Mouse (Mus musculus) forebrain, embryonic 13.5 days (tissue): Measurements from ENCODE around the gene Acvr2a. TPM values are rescaled to one million over a fixed set of nuclear protein-coding genes. Genes with fewer than 3 reads are reported as not detected.
"Not testable (repeated sequence)": the region's sequence is repeated elsewhere in the genome, so short reads cannot be mapped to it uniquely, and the experiment has no call there.

Experiments used
- ATAC-seq: fragments of 200-750 bp; cut with Nextera tagmentation; 2 replicates; pipeline ENCODE4 v1.8.0; 2017
- H3K27ac ChIP-seq: fragments of 300-500 bp; sonication (generic); 2 replicates; pipeline ENCODE4 v1.5.1; 2015; ENCODE audit warnings: inconsistent platforms, mild to moderate bottlenecking, moderate library complexity
- H3K27me3 ChIP-seq: fragments of 300-500 bp; sonication (generic); 2 replicates; pipeline ENCODE4 v1.6.1; 2015; ENCODE audit warnings: mild to moderate bottlenecking, inconsistent platforms
- H3K36me3 ChIP-seq: fragments of 300-500 bp; sonication (generic); 2 replicates; pipeline ENCODE4 v1.6.1; 2015; ENCODE audit warnings: mild to moderate bottlenecking, inconsistent platforms; ENCODE audit not compliant: poor library complexity, severe bottlenecking
- H3K4me1 ChIP-seq: fragments of 300-500 bp; sonication (generic); 2 replicates; pipeline ENCODE4 v1.6.1; 2015; ENCODE audit warnings: inconsistent platforms
- H3K4me2 ChIP-seq: fragments of 300-500 bp; sonication (generic); 2 replicates; pipeline ENCODE4 v1.6.1; 2015; ENCODE audit warnings: inconsistent platforms, mild to moderate bottlenecking, moderate library complexity
- H3K4me3 ChIP-seq: fragments of 300-500 bp; sonication (generic); 2 replicates; pipeline ENCODE4 v1.5.1; 2015; ENCODE audit warnings: mild to moderate bottlenecking, inconsistent platforms
- H3K9ac ChIP-seq: fragments of 300-500 bp; sonication (generic); 2 replicates; pipeline ENCODE4 v1.6.1; 2015; ENCODE audit warnings: mild to moderate bottlenecking, inconsistent platforms
- H3K9me3 ChIP-seq: fragments of 300-500 bp; sonication (generic); replicated peaks from 2 replicates; pipeline ENCODE4 v1.6.1; 2016; ENCODE audit warnings: inconsistent platforms
- WGBS: fragments of 180-500 bp; shearing (Covaris S2); methylation state at CpG from one replicate; pipeline ENCODE4 v1.1.7; 2015; 5-methylcytosine and 5-hydroxymethylcytosine counted together
- polyA plus RNA-seq: library from polyadenylated mRNA; unstranded; fragments of >200 nt; fragmentation: Nextera tagmentation; extraction: Ambion mirVana; gene quantifications from 2 replicates; pipeline ENCODE4 v1.2.1, GENCODE M21; 2015

The Acvr2a gene
- polyA plus RNA-seq, 1 experiment from 2014 or later: 27.8 TPM

DNA sequence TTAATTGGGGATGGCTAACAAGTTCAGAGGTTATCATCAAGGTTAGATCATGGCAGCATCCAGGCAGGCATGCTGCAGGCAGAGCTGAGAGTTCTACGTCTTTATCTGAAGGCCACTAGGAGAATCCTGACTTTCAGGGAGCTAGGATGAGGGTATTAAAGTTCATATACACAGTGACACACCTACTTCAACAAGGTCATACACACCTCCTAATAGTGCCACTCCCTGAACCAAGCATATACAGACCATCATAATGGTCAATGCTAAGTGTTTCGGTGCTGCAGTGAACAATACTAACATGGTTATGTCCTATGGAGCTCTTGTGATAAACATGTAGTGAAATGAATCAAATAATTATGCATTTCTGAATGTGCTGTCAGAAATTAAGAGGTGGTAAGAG, 12.0 kb downstream of the Acvr2a start:
- Histone ChIP-seq H3K36me3 (no peaks in the 10 kb centered on the region), H3K9ac (no peak overlapping the region), H3K4me3 (no peak overlapping the region), H3K4me2 (no peak overlapping the region), H3K27me3 (no peaks in the 10 kb centered on the region), H3K4me1 (0 out of 2 replicates have a peak, but pooled peaks cover 3% of the 10 kb centered on the region), H3K9me3 (no peaks in the 10 kb centered on the region), H3K27ac (no peak overlapping the region)
- WGBS: 93% methylated on average over 2 of the region's 2 CpGs
- ATAC-seq: no peak

DNA sequence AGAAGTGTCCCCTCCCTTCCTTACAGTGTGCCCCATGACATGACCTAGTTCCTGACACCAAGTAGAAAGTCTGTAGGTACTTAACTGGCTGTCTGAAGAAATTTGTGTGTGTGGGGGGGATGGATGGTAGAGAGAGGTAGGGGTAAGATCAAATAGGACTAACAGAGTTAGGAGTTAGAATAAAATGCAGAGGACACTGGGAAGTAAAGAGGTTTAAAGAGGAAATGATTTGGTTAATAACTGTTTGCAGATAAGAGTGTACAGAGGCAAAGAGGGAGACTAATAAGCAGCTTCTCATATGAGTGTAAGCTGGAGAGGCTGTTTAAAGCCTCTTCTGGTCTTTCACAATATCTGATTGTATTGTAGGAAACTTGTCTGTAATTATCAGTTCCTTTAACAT, 12.5 kb downstream of the Acvr2a start:
- no peaks in the 10 kb centered on the region for H3K27me3 ChIP-seq
- H3K27ac ChIP-seq: no peak overlapping the region
- H3K4me1 ChIP-seq: 0 out of 2 replicates have a peak, but pooled peaks cover 3% of the 10 kb centered on the region
- H3K9ac ChIP-seq: no peak overlapping the region
- H3K9me3 ChIP-seq: no peaks in the 10 kb centered on the region
- H3K4me3 ChIP-seq: no peak overlapping the region
- no peak overlapping the region for H3K4me2 ChIP-seq
- no peak for ATAC-seq
- H3K36me3 ChIP-seq: no peaks in the 10 kb centered on the region

DNA sequence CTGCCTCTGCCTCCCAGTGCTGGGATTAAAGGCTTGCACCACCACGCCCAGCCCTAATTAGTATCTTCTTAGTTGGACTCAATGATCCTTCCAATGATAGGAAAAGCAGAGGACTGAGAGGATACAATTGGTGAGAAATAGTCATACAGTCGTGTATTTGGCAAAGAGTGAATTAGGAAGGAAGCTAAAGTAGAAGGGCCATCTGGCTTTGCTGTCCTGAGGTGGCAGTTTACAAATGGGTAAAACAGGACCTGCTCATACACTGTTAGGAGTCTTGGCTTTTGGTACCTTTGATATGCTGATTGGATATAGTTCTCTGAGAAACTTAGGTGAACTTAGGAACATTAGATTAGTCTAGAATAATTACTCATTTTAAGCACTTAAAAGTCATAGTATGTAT, 16.6 kb downstream of the Acvr2a start:
- Histone ChIP-seq H3K4me1 (peaks cover 9% of the 10 kb centered on the region; the same call in 1 of the 2 replicates), H3K27me3 (no peaks in the 10 kb centered on the region), H3K27ac (no peak overlapping the region), H3K4me3 (no peak overlapping the region), H3K9me3 (no peaks in the 10 kb centered on the region), H3K36me3 (no peaks in the 10 kb centered on the region), H3K9ac (no peak overlapping the region), H3K4me2 (no peak overlapping the region)
- 90% methylated on average over 2 of the region's 2 CpGs for WGBS
- ATAC-seq: no peak

DNA sequence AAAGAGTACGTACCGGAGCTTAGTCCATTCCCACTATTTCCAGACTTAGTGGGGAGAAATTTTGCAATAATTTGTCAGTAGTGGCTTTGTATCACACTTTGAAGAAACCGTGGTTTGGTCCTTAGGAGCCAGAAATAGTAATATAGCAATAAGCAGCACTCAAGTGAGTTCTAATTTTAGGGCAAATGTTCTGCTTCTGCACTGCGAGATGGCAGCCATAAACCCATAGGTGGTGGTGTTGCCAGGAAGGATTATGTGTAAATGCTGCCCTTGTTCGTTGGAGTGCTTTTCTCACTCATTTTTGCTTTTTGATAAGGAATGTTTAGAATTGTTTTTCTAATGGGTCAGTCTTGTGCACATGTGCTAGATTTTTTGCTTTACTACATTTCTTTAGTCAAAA, 18.4 kb downstream of the Acvr2a start:
- Histone ChIP-seq H3K9ac (no peak overlapping the region), H3K4me2 (no peak overlapping the region), H3K9me3 (no peaks in the 10 kb centered on the region), H3K27me3 (no peaks in the 10 kb centered on the region), H3K27ac (no peak overlapping the region), H3K4me3 (no peak overlapping the region), H3K4me1 (peaks cover 9% of the 10 kb centered on the region; the same call in 1 of the 2 replicates), H3K36me3 (no peaks in the 10 kb centered on the region)
- ATAC-seq: no peak
- WGBS: 82% methylated on average over 5 of the region's 5 CpGs

DNA sequence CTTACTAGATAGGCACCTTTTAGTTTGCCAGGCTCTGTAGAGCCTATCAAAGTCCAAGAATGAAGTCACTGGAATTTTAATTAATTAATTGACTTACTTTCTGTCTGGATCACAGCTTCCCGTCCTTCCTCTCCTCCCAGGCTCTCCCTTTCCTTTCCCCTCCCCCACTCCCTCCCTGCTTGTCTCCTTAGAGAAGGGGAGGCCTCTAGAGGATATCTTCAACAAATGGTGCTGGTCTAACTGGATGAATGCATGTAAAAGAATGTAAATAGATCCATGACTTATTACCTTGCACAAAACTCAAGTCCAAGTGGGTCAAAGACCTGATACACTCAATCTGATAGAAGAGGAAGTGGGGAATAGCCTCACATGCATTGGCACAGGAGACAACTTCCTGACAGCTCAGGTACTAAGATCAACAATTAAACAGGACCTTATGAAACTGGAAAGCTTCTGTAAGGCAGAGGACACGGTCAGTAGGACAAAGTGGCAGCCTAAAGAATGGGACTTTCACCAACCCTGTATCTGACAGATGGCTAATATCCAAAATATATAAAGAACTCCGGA, 20.1 kb downstream of the Acvr2a start:
- Histone ChIP-seq H3K36me3 (no peaks in the 10 kb centered on the region), H3K4me3 (no peak overlapping the region), H3K27ac (no peak overlapping the region), H3K4me1 (peaks cover 9% of the 10 kb centered on the region; the same call in 1 of the 2 replicates), H3K27me3 (no peaks in the 10 kb centered on the region), H3K9ac (no peak overlapping the region), H3K9me3 (no peaks in the 10 kb centered on the region), H3K4me2 (no peak overlapping the region)
- WGBS: 59% methylated on average over 3 of the region's 3 CpGs
- no peak for ATAC-seq

DNA sequence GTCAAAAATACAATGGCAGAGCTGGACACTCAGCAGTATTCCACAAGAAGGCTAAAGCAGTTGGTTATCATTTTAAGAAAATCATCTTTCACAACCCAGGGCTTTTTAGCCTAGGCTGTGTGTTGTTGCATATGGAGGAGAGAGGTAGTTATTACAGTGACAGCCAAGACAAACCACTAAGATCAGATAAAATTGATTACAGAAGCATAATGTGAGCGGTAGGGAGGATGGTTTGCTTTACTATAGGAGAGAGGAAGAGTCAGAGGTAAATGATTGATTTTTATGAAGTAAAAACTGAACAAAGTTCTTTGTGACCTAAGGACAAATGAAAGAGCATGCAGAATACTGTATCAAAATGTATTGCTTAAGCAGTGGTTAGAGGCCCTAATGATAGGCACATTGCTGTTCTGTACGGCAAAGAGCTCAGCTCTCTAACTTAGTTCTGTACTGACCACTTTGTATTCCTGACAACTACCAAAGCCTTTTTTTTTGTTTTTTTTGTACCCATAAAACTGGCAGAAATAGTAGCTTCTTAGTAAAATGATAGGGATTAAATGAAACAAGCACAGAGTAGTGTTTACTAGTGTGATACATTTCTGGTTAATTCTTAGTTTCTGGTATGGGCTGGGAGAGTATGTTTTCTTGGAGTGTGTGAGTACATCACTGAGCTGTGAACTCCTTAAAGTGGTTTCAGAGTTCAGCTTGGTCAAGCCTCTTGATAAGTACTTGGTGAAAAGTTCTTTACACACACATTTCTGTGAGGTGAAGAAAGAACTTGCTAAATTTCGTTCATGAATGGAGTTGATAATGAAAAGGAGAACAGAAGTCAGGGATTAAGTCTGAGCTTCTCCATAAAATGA, 27.9 kb downstream of the Acvr2a start:
- no peak overlapping the region for H3K9ac ChIP-seq
- H3K4me1 ChIP-seq: no peaks in the 10 kb centered on the region
- no peaks in the 10 kb centered on the region for H3K9me3 ChIP-seq
- H3K27ac ChIP-seq: no peak overlapping the region
- no peak for ATAC-seq
- 87% methylated on average over 3 of the region's 3 CpGs for WGBS
- H3K27me3 ChIP-seq: no peaks in the 10 kb centered on the region
- no peak overlapping the region for H3K4me3 ChIP-seq
- H3K4me2 ChIP-seq: no peak overlapping the region
- H3K36me3 ChIP-seq: no peaks in the 10 kb centered on the region

DNA sequence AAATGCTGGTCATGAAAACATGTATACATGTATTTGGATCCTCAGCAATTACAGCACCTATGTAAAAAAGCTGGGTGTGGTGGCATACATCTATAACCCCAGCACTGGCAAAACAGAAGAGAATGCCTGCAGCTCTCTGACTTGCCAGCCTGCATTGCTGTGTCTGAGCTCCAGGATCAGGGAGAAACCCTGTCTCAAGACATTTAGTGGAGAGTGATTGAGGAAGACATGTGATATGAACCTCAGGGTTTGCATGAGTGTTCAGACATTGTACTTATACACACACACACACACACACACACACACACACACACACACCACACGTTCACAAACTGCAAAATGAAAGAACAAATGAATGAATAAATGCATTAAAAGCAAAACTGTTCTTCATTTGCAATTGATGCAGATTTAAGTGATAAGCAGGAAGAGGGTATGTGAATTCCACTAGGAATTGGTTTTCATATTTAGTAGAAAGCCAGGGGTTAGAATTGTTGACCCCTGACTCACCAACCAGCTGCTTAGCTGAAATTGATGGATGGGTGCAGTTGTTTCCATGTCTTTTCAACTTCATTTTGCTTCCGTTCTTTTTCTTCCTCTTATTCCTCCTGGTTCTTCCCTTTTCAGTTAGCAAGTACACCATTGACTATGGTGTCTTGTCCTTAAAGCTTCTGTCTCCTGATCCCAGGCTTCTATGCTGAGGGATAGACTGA, 32.9 kb downstream of the Acvr2a start:
- Histone ChIP-seq H3K9ac (no peak overlapping the region), H3K36me3 (no peaks in the 10 kb centered on the region), H3K4me3 (no peak overlapping the region), H3K4me1 (no peaks in the 10 kb centered on the region), H3K27me3 (no peaks in the 10 kb centered on the region), H3K9me3 (no peaks in the 10 kb centered on the region), H3K27ac (no peak overlapping the region), H3K4me2 (no peak overlapping the region)
- 61% methylated on average over 2 of the region's 2 CpGs for WGBS
- ATAC-seq: no peak

DNA sequence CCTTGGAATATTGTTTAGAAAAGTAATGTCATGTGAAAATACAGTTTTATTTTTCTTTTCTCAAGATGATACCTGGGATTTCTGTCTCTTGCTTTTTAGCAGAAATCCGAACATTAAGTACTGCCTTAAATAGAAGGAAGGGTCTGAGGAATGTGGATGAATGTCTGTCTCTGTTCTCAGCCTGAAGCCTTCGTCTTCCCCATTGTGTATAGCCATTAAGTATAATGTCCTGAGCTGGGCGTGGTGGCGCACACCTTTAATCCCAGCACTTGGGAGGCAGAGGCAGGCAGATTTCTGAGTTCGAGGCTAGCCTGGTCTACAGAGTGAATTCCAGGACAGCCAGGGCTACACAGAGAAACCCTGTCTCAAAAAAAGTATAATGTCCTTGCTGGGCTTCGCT, 51.7 kb downstream of the Acvr2a start:
- H3K27ac ChIP-seq, H3K9ac ChIP-seq, H3K4me1 ChIP-seq, H3K9me3 ChIP-seq, H3K4me2 ChIP-seq, H3K27me3 ChIP-seq, H3K36me3 ChIP-seq, H3K4me3 ChIP-seq, ATAC-seq: not testable (repeated sequence)
- 93% methylated on average over 6 of the region's 6 CpGs for WGBS

DNA sequence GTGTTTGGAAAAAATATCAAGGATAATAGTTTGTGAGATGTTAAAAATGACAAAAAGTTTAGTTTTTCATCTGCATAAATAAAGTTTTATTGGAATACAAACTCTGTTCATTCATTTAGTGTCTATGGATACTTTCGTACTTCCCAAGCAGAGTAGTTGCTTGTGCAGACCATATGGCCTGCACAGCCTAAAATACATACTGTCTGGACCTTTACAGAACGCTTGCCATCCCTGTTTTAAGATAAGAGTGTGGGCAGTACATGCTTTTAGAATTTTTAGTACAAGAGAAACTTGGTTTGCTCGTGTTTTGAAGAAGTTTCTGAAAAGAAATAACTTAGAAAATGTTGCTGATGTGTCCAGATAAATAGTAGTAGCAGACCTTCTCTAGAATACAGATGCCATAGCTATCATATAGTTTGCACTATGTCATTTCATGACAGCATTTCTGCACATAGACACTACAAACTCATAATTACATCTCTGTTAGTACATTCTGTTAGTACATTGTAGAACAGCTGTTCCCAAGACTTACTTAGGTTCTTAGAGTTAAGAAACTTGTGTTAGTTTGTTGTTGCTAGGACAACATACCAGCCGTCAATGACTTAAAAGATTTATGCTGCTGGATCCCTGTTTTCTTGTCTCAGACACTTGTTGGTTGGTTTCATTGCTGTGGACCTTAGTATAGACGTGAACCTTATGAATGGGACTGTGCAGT, 54.4 kb downstream of the Acvr2a start:
- WGBS: 92% methylated on average over 5 of the region's 5 CpGs

DNA sequence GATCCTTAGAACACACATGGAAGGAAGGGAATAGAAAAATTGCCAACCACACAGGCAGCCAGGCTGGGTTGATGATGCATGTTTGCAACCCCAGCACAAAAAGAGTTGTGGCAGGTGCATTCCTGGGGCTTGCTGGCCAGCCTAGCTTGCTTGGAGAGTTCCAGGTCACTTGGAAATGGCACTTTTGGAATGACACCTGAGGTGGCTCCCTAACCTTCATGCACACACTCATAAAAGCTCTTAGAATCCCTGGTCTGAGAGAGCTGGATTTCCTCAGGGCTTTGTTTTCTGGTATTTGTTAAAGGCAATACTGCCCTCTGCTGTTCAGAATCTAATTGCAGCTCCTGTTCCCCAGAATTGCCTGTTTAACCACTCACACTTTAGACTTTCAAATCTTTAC, 72.0 kb downstream of the Acvr2a start:
- H3K4me3 ChIP-seq: no peak overlapping the region
- H3K36me3 ChIP-seq: no peaks in the 10 kb centered on the region
- ATAC-seq: peak; percentile 79
- no peaks in the 10 kb centered on the region for H3K27me3 ChIP-seq
- H3K9ac ChIP-seq: no peak overlapping the region; the same call in 1 of the 2 replicates
- no peak overlapping the region for H3K27ac ChIP-seq
- peaks cover 3% of the 10 kb centered on the region; the same call in 1 of the 2 replicates for H3K4me1 ChIP-seq
- H3K4me2 ChIP-seq: no peak overlapping the region
- no peaks in the 10 kb centered on the region for H3K9me3 ChIP-seq

More for the DNA sequence above, 54.4 kb downstream of the Acvr2a start:
- Histone ChIP-seq H3K36me3 (no peaks in the 10 kb centered on the region), H3K4me3 (no peak overlapping the region), H3K27me3 (no peaks in the 10 kb centered on the region), H3K4me1 (no peaks in the 10 kb centered on the region), H3K9ac (no peak overlapping the region), H3K27ac (no peak overlapping the region), H3K4me2 (no peak overlapping the region), H3K9me3 (no peaks in the 10 kb centered on the region)
- no peak for ATAC-seq

DNA sequence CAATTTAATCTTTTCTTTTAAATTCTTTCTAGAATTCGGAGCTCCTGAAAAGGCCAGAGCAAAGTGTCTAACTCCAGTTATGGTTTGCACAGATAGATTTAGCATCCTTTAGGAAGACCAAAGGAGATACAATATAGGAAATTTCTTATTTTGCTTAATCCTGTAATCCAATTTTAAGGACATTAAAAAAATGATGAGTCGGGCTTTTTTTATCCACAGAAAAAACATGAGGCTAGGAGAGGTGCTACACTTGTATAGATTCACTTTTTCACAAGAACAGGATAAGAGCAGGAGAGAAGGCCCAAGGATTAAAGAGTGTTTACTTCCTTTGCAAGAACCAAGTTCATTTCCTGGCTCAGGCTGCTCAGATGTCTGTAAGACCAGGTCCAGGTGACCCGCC, 81.3 kb downstream of the Acvr2a start:
- Histone ChIP-seq H3K27me3 (no peaks in the 10 kb centered on the region), H3K36me3 (peaks cover 30% of the 10 kb centered on the region), H3K9me3 (no peaks in the 10 kb centered on the region), H3K4me3 (no peak overlapping the region), H3K4me1 (no peaks in the 10 kb centered on the region), H3K27ac (no peak overlapping the region), H3K9ac (no peak overlapping the region), H3K4me2 (no peak overlapping the region)
- no peak for ATAC-seq
- 94% methylated on average over 3 of the region's 3 CpGs for WGBS

DNA sequence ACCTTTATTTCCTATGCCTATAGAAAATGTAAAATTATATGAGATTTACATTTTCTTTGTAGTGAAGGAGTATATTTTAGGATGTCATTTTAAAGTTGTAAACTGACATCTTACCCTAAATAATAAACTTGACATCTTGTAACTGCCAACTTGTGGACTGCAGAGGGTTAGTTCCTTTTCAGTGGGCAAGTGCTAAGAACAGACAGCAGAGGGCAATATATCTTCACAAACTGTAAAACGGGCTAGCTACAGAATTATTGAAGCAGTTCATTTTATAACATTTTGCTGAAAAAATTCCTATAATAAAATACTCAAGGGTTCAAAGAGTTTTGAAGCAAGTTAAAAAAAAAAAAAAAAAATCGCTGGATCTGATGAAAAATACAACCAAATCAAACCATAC, 95.0 kb downstream of the Acvr2a start:
- H3K27me3 ChIP-seq: no peaks in the 10 kb centered on the region
- H3K4me3 ChIP-seq: no peak overlapping the region
- H3K27ac ChIP-seq: no peak overlapping the region
- no peaks in the 10 kb centered on the region for H3K4me1 ChIP-seq
- WGBS: 70% methylated on average over 2 of the region's 2 CpGs
- H3K9me3 ChIP-seq: no peaks in the 10 kb centered on the region
- H3K9ac ChIP-seq: no peak overlapping the region
- no peak overlapping the region for H3K4me2 ChIP-seq
- peaks cover 30% of the 10 kb centered on the region for H3K36me3 ChIP-seq
- peak; percentile 53; the same call in 1 of the 2 replicates for ATAC-seq
